Mouse (Mus musculus) liver (tissue): ENCODE results near the gene Eepd1.

ENCODE experiments used
- DNase-seq: peaks from one replicate; pipeline ENCODE4 v3.0.0-alpha.2; 2020; ENCODE audit warnings: mixed read lengths

The Eepd1 gene

GRCm38 (mm10) chr9:25585614-25586013 lies 104.3 kb downstream of the Eepd1 start:
- DNase-seq = no peak

GRCm38 (mm10) chr9:25588581-25588980 lies 107.2 kb downstream of the Eepd1 start:
- DNase-seq = no peak

GRCm38 (mm10) chr9:25590740-25591139 lies 109.4 kb downstream of the Eepd1 start:
- no peak for DNase-seq

DNA sequence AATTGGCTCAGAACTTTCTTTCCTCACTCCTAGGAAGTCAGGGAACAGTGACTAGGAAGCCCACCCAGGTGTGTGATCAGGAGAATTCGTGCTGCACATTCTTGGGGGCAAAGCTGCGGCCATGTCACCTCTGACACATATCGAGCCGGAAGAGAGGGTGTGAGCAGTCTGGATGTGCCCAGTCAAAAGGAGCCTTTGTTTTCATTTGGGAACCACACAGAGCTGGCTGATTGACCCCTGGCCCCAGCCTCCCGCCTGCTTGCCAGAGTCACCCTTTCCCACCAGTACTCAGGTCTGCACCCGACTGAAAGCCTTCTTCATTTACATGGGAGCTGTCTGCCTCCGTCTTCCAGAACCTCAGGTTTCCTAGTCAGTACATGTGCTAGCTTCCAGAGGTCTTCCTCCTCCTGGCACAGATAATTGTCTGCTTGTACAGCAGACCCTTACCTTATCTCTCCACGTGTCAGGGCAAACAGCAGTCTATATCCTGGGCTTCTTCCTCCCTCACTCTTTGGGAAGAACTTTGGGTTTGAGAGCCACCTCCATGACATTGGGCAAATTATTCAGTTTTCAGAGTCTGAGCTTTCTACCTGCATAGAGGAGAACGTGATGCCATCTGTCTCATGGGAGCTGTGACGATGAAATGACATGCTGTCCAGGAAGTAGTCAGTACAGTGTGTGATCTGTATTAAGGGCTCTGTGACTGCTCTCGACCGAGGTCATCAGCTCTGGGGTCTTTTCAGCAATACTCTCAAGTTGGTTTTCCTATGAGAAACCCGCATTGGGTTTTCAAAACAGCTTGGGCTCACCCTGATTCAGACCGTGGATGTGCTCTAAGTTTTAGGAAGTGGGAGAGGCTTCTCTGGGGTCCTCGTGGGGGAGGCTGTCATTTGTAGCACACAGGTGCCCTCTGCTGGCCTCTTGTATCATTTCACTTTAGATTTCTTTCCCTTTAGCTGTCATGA lies 110.3 kb downstream of the Eepd1 start:
- peak; percentile 42 for DNase-seq

GRCm38 (mm10) chr9:25592355-25592955 lies 111.1 kb downstream of the Eepd1 start:
- DNase-seq = no peak

DNA sequence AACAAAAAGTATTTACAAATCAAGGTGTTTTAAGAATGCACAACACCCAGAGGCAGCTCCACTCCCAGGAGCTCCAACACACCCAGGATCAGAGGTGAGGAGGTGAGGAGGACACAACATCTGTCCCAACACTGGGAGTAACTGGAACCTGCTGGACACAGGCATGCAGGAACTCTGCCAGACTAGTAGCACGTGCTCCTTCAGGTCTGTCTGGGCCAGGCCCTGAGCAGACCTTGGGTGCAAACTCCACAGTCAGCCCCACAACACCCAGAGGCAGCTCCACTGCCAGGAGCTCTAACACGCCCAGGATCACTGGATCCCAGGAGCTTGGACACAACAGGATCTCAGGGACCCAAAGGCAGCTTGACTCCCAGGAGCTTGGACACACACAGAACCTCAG lies 143.4 kb downstream of the Eepd1 start:
- DNase-seq = no peak

DNA sequence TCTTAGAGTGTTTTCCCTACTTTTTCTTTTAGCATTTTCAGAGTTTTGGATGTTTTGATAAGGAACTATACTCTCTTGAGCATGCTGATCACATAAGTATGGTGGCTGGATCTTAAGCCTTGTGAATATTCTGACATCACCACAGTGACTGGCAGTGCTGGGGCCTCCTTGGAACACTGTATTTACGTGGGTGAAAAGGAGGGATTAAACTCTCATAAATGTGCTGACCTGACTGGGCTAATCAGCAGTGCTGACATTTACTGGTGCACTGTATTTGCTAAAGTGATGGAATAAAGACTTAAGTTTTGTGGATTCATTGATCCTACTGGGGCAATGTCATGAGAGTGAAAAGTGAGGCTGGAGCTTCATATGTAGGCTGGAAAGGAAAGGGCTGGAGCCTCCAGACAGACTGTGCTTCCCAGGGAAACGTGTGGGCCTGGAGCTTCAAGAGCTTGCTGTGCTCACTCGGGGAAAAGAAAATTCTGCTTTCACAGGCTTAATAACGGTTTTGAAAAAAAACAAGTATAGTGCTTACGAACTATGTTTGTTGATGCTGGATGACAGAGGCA lies 148.3 kb downstream of the Eepd1 start:
- DNase-seq = no peak
